Mouse (Mus musculus): Measurements from ENCODE around the gene Snx21.

DNA sequence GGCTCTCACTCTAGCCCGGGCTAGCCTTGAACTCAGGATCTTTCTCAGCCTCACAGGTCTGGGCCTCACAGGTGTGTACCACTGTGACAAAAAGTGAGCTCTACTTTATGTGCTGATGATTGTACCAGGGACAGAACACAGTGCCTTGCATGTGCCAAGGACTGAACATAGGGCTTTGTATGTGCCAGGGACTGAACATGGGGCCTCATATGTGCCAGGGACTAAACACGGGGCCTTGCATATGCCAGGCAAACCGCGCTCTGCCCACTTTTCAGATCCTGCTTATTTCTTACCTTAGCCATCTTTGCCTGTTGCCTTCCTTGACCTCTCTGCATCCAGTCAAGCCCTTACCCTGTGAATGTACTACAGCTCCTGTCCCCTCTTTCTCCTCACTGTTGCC, 23.7 kb upstream of the Snx21 start:
- no peak for TF ChIP-seq POLR2A (IDR thresholded peaks at IDR 0.05; ENCODE audit: control insufficient read depth in 1 of 2, insufficient read depth in 1 of 2, low read depth in 1 of 2, low read length in 2 of 2, poor library complexity in 1 of 2)
- TF ChIP-seq CTCF (IDR thresholded peaks at IDR 0.05 in 2 of 3, conservative IDR thresholded peaks at IDR 0.05 in 1 of 3; ENCODE audit: control insufficient read depth in 1 of 3, insufficient read depth in 1 of 3, low read depth in 2 of 3, low read length in 3 of 3, poor library complexity in 1 of 3, severe bottlenecking in 1 of 3) = no peak
- no peak for TF ChIP-seq NRF1 (IDR thresholded peaks at IDR 0.05; ENCODE audit: insufficient read depth, low read depth, low read length, poor library complexity, severe bottlenecking)
- no peak for TF ChIP-seq MAX (IDR thresholded peaks at IDR 0.05; ENCODE audit: low read length)
- TF ChIP-seq UBTF (IDR thresholded peaks at IDR 0.05; ENCODE audit: borderline replicate concordance, insufficient read depth, low read depth, low read length) = no peak
- TF ChIP-seq RCOR1 (IDR thresholded peaks at IDR 0.05; ENCODE audit: low read depth, low read length) = no peak
- TF ChIP-seq EP300 (IDR thresholded peaks at IDR 0.05; ENCODE audit: low read depth in 1 of 2, low read length in 2 of 2) = no peak
